Mouse (Mus musculus): Measurements from ENCODE around the gene Oxct2a. TPM values are rescaled to one million over a fixed set of nuclear protein-coding genes. Genes with fewer than 3 reads are reported as not detected.

The Oxct2a gene
- polyA plus RNA-seq (2017; shearing (Covaris generic)), result not detected

DNA sequence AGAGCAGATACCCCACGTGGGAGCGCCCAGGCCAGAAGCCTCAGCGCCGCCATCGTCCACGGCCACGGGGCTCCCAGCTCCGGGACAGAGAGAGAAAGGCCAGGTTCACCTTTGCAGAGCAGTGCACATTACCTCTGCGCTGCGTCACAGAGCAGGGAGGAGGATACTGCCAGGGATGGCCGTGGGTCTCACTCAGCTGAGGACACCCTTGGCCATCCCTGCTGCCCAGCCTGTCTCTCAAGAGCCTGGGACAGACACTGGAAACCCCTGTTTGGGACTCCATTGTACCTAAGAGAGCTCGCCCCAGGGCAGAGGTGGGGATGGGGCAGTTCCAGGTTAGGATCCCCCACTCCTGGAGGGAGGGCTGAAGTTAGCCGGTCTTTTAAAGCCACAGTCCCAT lies at the start of gene Oxct2a:
Gene Oxct2a (minus strand): TSS at position 101 of the 400 bp plus-strand sequence.

DNA sequence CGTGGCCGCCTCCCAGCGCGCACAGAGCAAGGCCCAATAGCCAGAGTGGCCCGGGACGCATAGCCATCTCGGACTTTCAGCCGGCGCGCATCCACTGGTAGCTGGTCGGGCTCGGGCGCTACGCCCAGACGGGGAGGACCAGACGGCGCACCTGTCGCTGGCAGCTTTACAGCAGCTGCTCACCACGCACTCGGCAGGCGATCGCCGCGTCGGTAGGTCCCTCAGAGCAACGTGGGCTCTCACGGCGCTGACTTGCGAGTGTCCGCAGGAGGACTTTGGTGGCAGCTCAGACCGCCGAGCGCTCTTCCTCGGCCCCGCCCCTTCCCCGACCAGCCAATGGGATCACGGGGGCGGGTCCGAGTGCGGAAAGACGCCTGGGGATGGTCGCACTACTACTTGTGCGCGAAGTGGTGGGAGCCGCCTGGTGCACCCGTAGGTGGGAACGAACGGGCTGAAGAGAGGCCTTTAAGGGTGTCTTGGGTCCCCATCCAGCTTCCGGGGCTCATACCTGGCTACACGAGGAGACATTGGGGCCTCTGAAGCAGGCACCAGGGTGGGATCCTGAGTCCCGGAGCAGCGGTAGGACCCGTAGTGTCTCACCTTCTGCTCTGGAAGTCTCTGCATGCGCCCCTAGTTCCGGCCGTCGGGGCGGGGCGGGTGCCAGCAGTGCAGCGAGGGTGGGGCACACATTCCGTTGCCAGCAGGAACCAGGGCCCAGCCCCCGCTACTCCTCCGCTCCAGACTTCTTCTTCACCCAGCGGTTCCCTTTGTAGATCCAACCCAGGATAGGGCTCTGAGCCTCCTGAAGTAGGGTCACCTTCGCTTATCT lies 19.4 kb upstream of the Oxct2a start, which contains the start of gene Bmp8a:
Gene Bmp8a (minus strand): TSS at position 611 of the 829 bp plus-strand sequence.

Other genes with a start within 250 kb of the Oxct2a start
- gene Bmp8b, start 218.5 kb downstream of the Oxct2a start, polyA plus RNA-seq (2017; shearing (Covaris generic)), result under 1 TPM in 1 of 2 experiments, not detected in 1; 0.12 TPM
- gene Oxct2b, start 207.4 kb downstream of the Oxct2a start, polyA plus RNA-seq (2017; shearing (Covaris generic)), result not detected
- gene Ppie, start 183.7 kb downstream of the Oxct2a start, polyA plus RNA-seq (2017; shearing (Covaris generic)), result 10 to 100 TPM; 55.4 to 76.7 TPM
- under 1 TPM in 1 of 2 experiments, not detected in 1; 0.91 TPM for gene Hpcal4, start 140.4 kb downstream of the Oxct2a start, polyA plus RNA-seq (2017; shearing (Covaris generic))
- not detected for gene Nt5c1a, start 122.1 kb downstream of the Oxct2a start, polyA plus RNA-seq (2017; shearing (Covaris generic))
- gene Heyl, start 90.1 kb downstream of the Oxct2a start, polyA plus RNA-seq (2017; shearing (Covaris generic)), result not detected
- gene Pabpc4, start 61.3 kb downstream of the Oxct2a start, polyA plus RNA-seq (2017; shearing (Covaris generic)), result 10 to 100 TPM in 1 of 2 experiments, 1 to 10 TPM in 1; 9.0 to 10.5 TPM
- gene Bmp8a, start 19.6 kb upstream of the Oxct2a start, polyA plus RNA-seq (2017; shearing (Covaris generic)), result not detected